Mouse (Mus musculus) embryonic facial prominence, embryonic 15.5 days (tissue): ENCODE data around the gene Nt5c3b. TPM values are rescaled to one million over a fixed set of nuclear protein-coding genes. Genes with fewer than 3 reads are reported as not detected.

Experiments
- ATAC-seq: fragments of 200-750 bp; cut with Nextera tagmentation; 2 replicates; pipeline ENCODE4 v1.8.0; 2017; ENCODE audit warnings: low read depth, moderate TSS enrichment; ENCODE audit not compliant: insufficient number of reproducible peaks, low FRiP score, low TSS enrichment
- H3K27ac ChIP-seq: fragments of 300-500 bp; sonication (generic); replicated peaks from 2 replicates; pipeline ENCODE4 v1.5.1; 2015; ENCODE audit warnings: mild to moderate bottlenecking, inconsistent platforms
- H3K27me3 ChIP-seq: fragments of 300-500 bp; sonication (generic); 2 replicates; pipeline ENCODE4 v1.6.1; 2015; ENCODE audit warnings: inconsistent platforms
- H3K36me3 ChIP-seq: fragments of 300-500 bp; sonication (generic); 2 replicates; pipeline ENCODE4 v1.6.1; 2015; ENCODE audit warnings: mild to moderate bottlenecking, inconsistent platforms
- H3K4me1 ChIP-seq: fragments of 300-500 bp; sonication (generic); 2 replicates; pipeline ENCODE4 v1.6.1; 2015; ENCODE audit warnings: inconsistent platforms
- H3K4me2 ChIP-seq: fragments of 300-500 bp; sonication (generic); replicated peaks from 2 replicates; pipeline ENCODE4 v1.6.1; 2015; ENCODE audit warnings: mild to moderate bottlenecking, inconsistent platforms
- H3K4me3 ChIP-seq: fragments of 300-500 bp; sonication (generic); replicated peaks from 2 replicates; pipeline ENCODE4 v1.5.1; 2015; ENCODE audit warnings: mild to moderate bottlenecking, inconsistent platforms
- H3K9ac ChIP-seq: fragments of 300-500 bp; sonication (generic); 2 replicates; pipeline ENCODE4 v1.6.1; 2015; ENCODE audit warnings: inconsistent platforms
- H3K9me3 ChIP-seq: fragments of 300-500 bp; sonication (generic); replicated peaks from 2 replicates; pipeline ENCODE4 v1.6.1; 2016; ENCODE audit warnings: inconsistent platforms
- WGBS: fragments of 180-500 bp; shearing (Covaris S2); methylation state at CpG from one replicate; pipeline ENCODE4 v1.1.7; 2015; 5-methylcytosine and 5-hydroxymethylcytosine counted together
- polyA plus RNA-seq: library from polyadenylated mRNA; unstranded; fragments of >200 nt; fragmentation: Nextera tagmentation; extraction: Ambion mirVana; gene quantifications from 2 replicates; pipeline ENCODE4 v1.2.1, GENCODE M21; 2015

Nt5c3b gene
- polyA plus RNA-seq, 1 experiment from 2014 or later: 134 TPM

- H3K9me3 ChIP-seq: no peaks in the 10 kb centered on the region
- H3K27me3 ChIP-seq: no peaks in the 10 kb centered on the region
- no peak overlapping the region for H3K4me2 ChIP-seq
- no peak for ATAC-seq
- peaks cover 71% of the 10 kb centered on the region for H3K4me1 ChIP-seq
- H3K9ac ChIP-seq: no peak overlapping the region
- no peak overlapping the region for H3K4me3 ChIP-seq
- H3K27ac ChIP-seq: peak overlapping the region; percentile 63
- WGBS: 92% methylated on average over 7 of the region's 7 CpGs
- no peaks in the 10 kb centered on the region for H3K36me3 ChIP-seq
Observed at GRCm38 (mm10) chr11:100398517-100398916, 43.1 kb downstream of the Nt5c3b start.

- Histone ChIP-seq H3K4me3 (peak within 1 kb of the TSS; percentile 76), H3K27ac (peak within 1 kb of the TSS; percentile 91), H3K36me3 (no peaks in the 10 kb centered on the region), H3K4me1 (peaks cover 78% of the 10 kb centered on the region), H3K9ac (peak within 1 kb of the TSS; percentile 68), H3K4me2 (peak within 1 kb of the TSS; percentile 66), H3K9me3 (no peaks in the 10 kb centered on the region), H3K27me3 (no peaks in the 10 kb centered on the region)
- ATAC-seq: peak; percentile 98
- under 1% methylated on average over 37 of the region's 37 CpGs for WGBS
Observed at GRCm38 (mm10) chr11:100397600-100398389, 43.8 kb downstream of the Nt5c3b start, which contains the start of gene Jup. Gene Jup, minus strand, starts transcription at chr11:100397763.

- Histone ChIP-seq H3K27ac (peak overlapping the region; percentile 91), H3K4me1 (peaks cover 77% of the 10 kb centered on the region), H3K27me3 (no peaks in the 10 kb centered on the region), H3K9me3 (no peaks in the 10 kb centered on the region), H3K4me2 (peak overlapping the region; percentile 66), H3K36me3 (no peaks in the 10 kb centered on the region), H3K9ac (peak overlapping the region; percentile 68), H3K4me3 (peak overlapping the region; percentile 76)
- WGBS: 1% methylated on average over 42 of the region's 42 CpGs
- no peak for ATAC-seq
Observed at GRCm38 (mm10) chr11:100396886-100397599, 44.6 kb downstream of the Nt5c3b start.

- H3K4me2 ChIP-seq: peak overlapping the region; percentile 66
- no peak overlapping the region; the same call in 1 of the 2 replicates for H3K9ac ChIP-seq
- H3K36me3 ChIP-seq: no peaks in the 10 kb centered on the region
- WGBS: 24% methylated on average over 17 of the region's 17 CpGs
- no peak for ATAC-seq
- H3K27ac ChIP-seq: peak overlapping the region; percentile 91
- no peaks in the 10 kb centered on the region for H3K9me3 ChIP-seq
- peak overlapping the region; percentile 76 for H3K4me3 ChIP-seq
- H3K4me1 ChIP-seq: peaks cover 80% of the 10 kb centered on the region
- no peaks in the 10 kb centered on the region for H3K27me3 ChIP-seq
Observed at GRCm38 (mm10) chr11:100395861-100396631, 45.6 kb downstream of the Nt5c3b start.

GRCm38 (mm10) chr11:100395200-100395599 is 46.4 kb downstream of the Nt5c3b start:
- no peak overlapping the region for H3K9ac ChIP-seq
- ATAC-seq: no peak

GRCm38 (mm10) chr11:100394353-100395074 is 47.1 kb downstream of the Nt5c3b start:
- Histone ChIP-seq H3K9me3 (no peaks in the 10 kb centered on the region), H3K27me3 (no peaks in the 10 kb centered on the region), H3K36me3 (no peaks in the 10 kb centered on the region), H3K4me2 (peak overlapping the region; percentile 66), H3K9ac (no peak overlapping the region), H3K4me3 (peak overlapping the region; percentile 76), H3K4me1 (peaks cover 80% of the 10 kb centered on the region), H3K27ac (no peak overlapping the region)
- 64% methylated on average over 5 of the region's 5 CpGs for WGBS
- ATAC-seq: no peak

More at GRCm38 (mm10) chr11:100395200-100395599, 46.4 kb downstream of the Nt5c3b start:
- Histone ChIP-seq H3K27ac (peak overlapping the region; percentile 91), H3K4me1 (peaks cover 81% of the 10 kb centered on the region), H3K36me3 (no peaks in the 10 kb centered on the region), H3K27me3 (no peaks in the 10 kb centered on the region), H3K9me3 (no peaks in the 10 kb centered on the region), H3K4me3 (peak overlapping the region; percentile 76), H3K4me2 (peak overlapping the region; percentile 66)
- 36% methylated on average over 11 of the region's 11 CpGs for WGBS

- Histone ChIP-seq H3K9ac (no peak overlapping the region), H3K27me3 (no peaks in the 10 kb centered on the region), H3K27ac (peak overlapping the region; percentile 1; the same call in 1 of the 2 replicates), H3K4me3 (peak overlapping the region; percentile 76; the same call in 1 of the 2 replicates), H3K9me3 (no peaks in the 10 kb centered on the region), H3K36me3 (no peaks in the 10 kb centered on the region), H3K4me1 (peaks cover 79% of the 10 kb centered on the region), H3K4me2 (peak overlapping the region; percentile 66)
- 56% methylated on average over 7 of the region's 7 CpGs for WGBS
- ATAC-seq: no peak
Observed at GRCm38 (mm10) chr11:100393733-100394132, 47.9 kb downstream of the Nt5c3b start.

GRCm38 (mm10) chr11:100392958-100393357 is 48.6 kb downstream of the Nt5c3b start:
- 0 out of 2 replicates have a peak overlapping the region, but pooled peaks have one; percentile 66 for H3K4me2 ChIP-seq
- ATAC-seq: no peak
- H3K4me1 ChIP-seq: peaks cover 80% of the 10 kb centered on the region
- no peaks in the 10 kb centered on the region for H3K36me3 ChIP-seq
- H3K9me3 ChIP-seq: no peaks in the 10 kb centered on the region
- 73% methylated on average over 5 of the region's 5 CpGs for WGBS
- no peaks in the 10 kb centered on the region for H3K27me3 ChIP-seq
- H3K4me3 ChIP-seq: 0 out of 2 replicates have a peak overlapping the region, but pooled peaks have one; percentile 76
- H3K9ac ChIP-seq: no peak overlapping the region
- peak overlapping the region; percentile 1; the same call in 1 of the 2 replicates for H3K27ac ChIP-seq

GRCm38 (mm10) chr11:100391884-100392345 is 49.7 kb downstream of the Nt5c3b start:
- H3K4me3 ChIP-seq: no peak overlapping the region
- H3K36me3 ChIP-seq: no peaks in the 10 kb centered on the region
- peaks cover 88% of the 10 kb centered on the region for H3K4me1 ChIP-seq
- no peak overlapping the region for H3K27ac ChIP-seq
- 86% methylated on average over 7 of the region's 7 CpGs for WGBS
- no peak for ATAC-seq
- H3K4me2 ChIP-seq: no peak overlapping the region
- no peak overlapping the region for H3K9ac ChIP-seq
- no peaks in the 10 kb centered on the region for H3K27me3 ChIP-seq
- H3K9me3 ChIP-seq: no peaks in the 10 kb centered on the region
